Mouse (Mus musculus) hindbrain, embryonic 11.5 days (tissue): ENCODE results near the gene Xrcc1. TPM values are rescaled to one million over a fixed set of nuclear protein-coding genes. Genes with fewer than 3 reads are reported as not detected.
A peak's percentile ranks its signal among the peaks of the same experiment; 100 is the strongest.
"Not testable (repeated sequence)": the region's sequence is repeated elsewhere in the genome, so short reads cannot be mapped to it uniquely, and the experiment has no call there.

ENCODE experiments used
- ATAC-seq: fragments of 200-750 bp; cut with Nextera tagmentation; 2 replicates; pipeline ENCODE4 v1.8.0; 2017; ENCODE audit warnings: mild to moderate bottlenecking, moderate TSS enrichment, moderate library complexity; ENCODE audit not compliant: low FRiP score
- DNase-seq: peaks from one replicate; pipeline ENCODE4 v3.0.0-alpha.2; 2015; ENCODE audit warnings: low spot score
- H3K27ac ChIP-seq: fragments of 300-500 bp; sonication (generic); 2 replicates; pipeline ENCODE4 v1.5.1; 2014; ENCODE audit warnings: mild to moderate bottlenecking, low read depth, low read length
- H3K27me3 ChIP-seq: fragments of 300-500 bp; sonication (generic); 2 replicates; pipeline ENCODE4 v1.6.1; 2014; ENCODE audit warnings: mild to moderate bottlenecking, low read length, moderate library complexity, mixed read lengths; ENCODE audit not compliant: control insufficient read depth, insufficient read depth
- H3K36me3 ChIP-seq: fragments of 300-500 bp; sonication (generic); 2 replicates; pipeline ENCODE4 v1.6.1; 2014; ENCODE audit warnings: mild to moderate bottlenecking, low read length, moderate library complexity, mixed read lengths; ENCODE audit not compliant: control insufficient read depth, insufficient read depth
- H3K4me1 ChIP-seq: fragments of 300-500 bp; sonication (generic); replicated peaks from 2 replicates; pipeline ENCODE4 v1.6.1; 2014; ENCODE audit warnings: low read length, mixed read lengths; ENCODE audit not compliant: control insufficient read depth, insufficient read depth
- H3K4me2 ChIP-seq: fragments of 300-500 bp; sonication (generic); replicated peaks from 2 replicates; pipeline ENCODE4 v1.6.1; 2014; ENCODE audit warnings: mild to moderate bottlenecking, low read depth, low read length
- H3K4me3 ChIP-seq: fragments of 300-500 bp; sonication (generic); 2 replicates; pipeline ENCODE4 v1.5.1; 2014; ENCODE audit warnings: low read depth, low read length
- H3K9ac ChIP-seq: fragments of 300-500 bp; sonication (generic); 2 replicates; pipeline ENCODE4 v1.6.1; 2014; ENCODE audit warnings: low read depth, low read length
- H3K9me3 ChIP-seq: fragments of 300-500 bp; sonication (generic); 2 replicates; pipeline ENCODE4 v1.6.1; 2016; ENCODE audit warnings: low read length; ENCODE audit not compliant: control insufficient read depth
- WGBS: fragments of 180-500 bp; shearing (Covaris S2); extraction: QIAGEN DNeasy Blood & Tissue Kit; methylation state at CpG from one replicate; pipeline ENCODE4 v1.1.7; 2014; 5-methylcytosine and 5-hydroxymethylcytosine counted together
- polyA plus RNA-seq: library from polyadenylated mRNA; unstranded; fragments of >200 nt; fragmentation: Nextera tagmentation; extraction: Ambion mirVana; gene quantifications from 2 replicates; pipeline ENCODE4 v1.2.1, GENCODE M21; 2014

Xrcc1 gene
- polyA plus RNA-seq, 1 experiment from 2014 or later, result 78.0 TPM

- H3K27me3 ChIP-seq, result no peaks in the 10 kb centered on the region; the same call in 1 of the 2 replicates
- ATAC-seq, result no peak; the same call in 1 of the 2 replicates
- H3K4me2 ChIP-seq, result peak overlapping the region; percentile 83
- H3K4me3 ChIP-seq, result peak overlapping the region; percentile 67
- no peaks in the 10 kb centered on the region; the same call in 1 of the 2 replicates for H3K36me3 ChIP-seq
- DNase-seq, result no peak
- H3K4me1 ChIP-seq, result peaks cover 4% of the 10 kb centered on the region
- peak overlapping the region; percentile 100 for H3K27ac ChIP-seq
- H3K9ac ChIP-seq, result peak overlapping the region; percentile 93
- no peaks in the 10 kb centered on the region for H3K9me3 ChIP-seq
- 1% methylated on average over 12 of the region's 12 CpGs for WGBS
Measured at GRCm38 (mm10) chr7:24506476-24506837, 39.6 kb upstream of the Xrcc1 start.

GRCm38 (mm10) chr7:24506838-24507725 is 39.0 kb upstream of the Xrcc1 start, which contains the start of gene Zfp428:
Gene Zfp428, plus strand, starts transcription at chr7:24507006.
- WGBS, result under 1% methylated on average over 84 of the region's 84 CpGs
- Histone ChIP-seq H3K27me3 (no peaks in the 10 kb centered on the region; the same call in 1 of the 2 replicates), H3K36me3 (no peaks in the 10 kb centered on the region; the same call in 1 of the 2 replicates), H3K4me1 (peaks cover 4% of the 10 kb centered on the region), H3K4me3 (peak within 1 kb of the TSS; percentile 67), H3K9ac (peak within 1 kb of the TSS; percentile 93), H3K9me3 (no peaks in the 10 kb centered on the region), H3K27ac (peak within 1 kb of the TSS; percentile 100), H3K4me2 (peak within 1 kb of the TSS; percentile 83)
- ATAC-seq (peak; percentile 94), DNase-seq (peak; percentile 92)

- Histone ChIP-seq H3K4me1 (peaks cover 4% of the 10 kb centered on the region), H3K27ac (peak overlapping the region; percentile 100), H3K4me3 (peak overlapping the region; percentile 67), H3K36me3 (no peaks in the 10 kb centered on the region; the same call in 1 of the 2 replicates), H3K9me3 (no peaks in the 10 kb centered on the region), H3K4me2 (peak overlapping the region; percentile 83), H3K27me3 (no peaks in the 10 kb centered on the region), H3K9ac (peak overlapping the region; percentile 93)
- WGBS, result 3% methylated on average over 20 of the region's 20 CpGs
- peak; percentile 22 for ATAC-seq
- no peak for DNase-seq
Measured at GRCm38 (mm10) chr7:24507726-24508114, 38.4 kb upstream of the Xrcc1 start.

- ATAC-seq (no peak), DNase-seq (no peak)
- WGBS, result 90% methylated on average over 7 of the region's 7 CpGs
- H3K9ac ChIP-seq, result no peak within 1 kb of the TSS
- no peaks in the 10 kb centered on the region for H3K27me3 ChIP-seq
- H3K4me2 ChIP-seq, result no peak within 1 kb of the TSS
- H3K4me1 ChIP-seq, result no peaks in the 10 kb centered on the region
- no peaks in the 10 kb centered on the region for H3K9me3 ChIP-seq
- H3K27ac ChIP-seq, result no peak within 1 kb of the TSS
- H3K36me3 ChIP-seq, result no peaks in the 10 kb centered on the region; the same call in 1 of the 2 replicates
- H3K4me3 ChIP-seq, result no peak within 1 kb of the TSS
Measured at GRCm38 (mm10) chr7:24512355-24512754, 33.7 kb upstream of the Xrcc1 start, which contains the start of gene AC161166.1. Gene AC161166.1, minus strand, starts transcription at chr7:24512455.

GRCm38 (mm10) chr7:24516319-24516718 is 29.8 kb upstream of the Xrcc1 start:
- H3K4me2 ChIP-seq, ATAC-seq, H3K9me3 ChIP-seq, H3K36me3 ChIP-seq, H3K27ac ChIP-seq, H3K27me3 ChIP-seq, H3K4me1 ChIP-seq, H3K4me3 ChIP-seq, H3K9ac ChIP-seq: not testable (repeated sequence)
- 65% methylated on average over 8 of the region's 8 CpGs for WGBS
- peak; percentile 45 for DNase-seq

- DNase-seq (no peak), ATAC-seq (no peak)
- Histone ChIP-seq H3K4me1 (no peaks in the 10 kb centered on the region), H3K9ac (no peak overlapping the region), H3K9me3 (no peaks in the 10 kb centered on the region), H3K4me2 (no peak overlapping the region), H3K36me3 (no peaks in the 10 kb centered on the region; the same call in 1 of the 2 replicates), H3K27ac (no peak overlapping the region), H3K4me3 (no peak overlapping the region), H3K27me3 (no peaks in the 10 kb centered on the region)
- 31% methylated on average over 5 of the region's 5 CpGs for WGBS
Measured at GRCm38 (mm10) chr7:24517077-24517476, 29.0 kb upstream of the Xrcc1 start.

GRCm38 (mm10) chr7:24517654-24518053 is 28.4 kb upstream of the Xrcc1 start:
- Histone ChIP-seq H3K4me1 (no peaks in the 10 kb centered on the region), H3K27ac (no peak overlapping the region), H3K9ac (no peak overlapping the region), H3K9me3 (no peaks in the 10 kb centered on the region), H3K36me3 (no peaks in the 10 kb centered on the region), H3K4me3 (no peak overlapping the region), H3K4me2 (no peak overlapping the region), H3K27me3 (no peaks in the 10 kb centered on the region)
- WGBS, result 61% methylated on average over 6 of the region's 6 CpGs
- DNase-seq (no peak), ATAC-seq (no peak)

GRCm38 (mm10) chr7:24519130-24519529 is 27.0 kb upstream of the Xrcc1 start:
- Histone ChIP-seq H3K9ac (no peak overlapping the region), H3K4me2 (no peak overlapping the region), H3K4me1 (no peaks in the 10 kb centered on the region), H3K27me3 (no peaks in the 10 kb centered on the region), H3K4me3 (no peak overlapping the region), H3K9me3 (no peaks in the 10 kb centered on the region), H3K36me3 (no peaks in the 10 kb centered on the region), H3K27ac (no peak overlapping the region)
- DNase-seq (no peak), ATAC-seq (no peak)
- WGBS, result 52% methylated on average over 3 of the region's 3 CpGs

GRCm38 (mm10) chr7:24520054-24520453 is 26.0 kb upstream of the Xrcc1 start:
- not testable (repeated sequence) for DNase-seq, H3K27ac ChIP-seq, ATAC-seq, H3K27me3 ChIP-seq, H3K4me1 ChIP-seq, H3K4me3 ChIP-seq, H3K36me3 ChIP-seq, H3K9ac ChIP-seq, H3K4me2 ChIP-seq, H3K9me3 ChIP-seq
- 88% methylated on average over 10 of the region's 10 CpGs for WGBS
